Mouse (Mus musculus) layer of hippocampus, postnatal 10 days (tissue): ENCODE results near the gene Tanc2. TPM values are rescaled to one million over a fixed set of nuclear protein-coding genes. Genes with fewer than 3 reads are reported as not detected.

Source experiments
- DNase-seq, 2 experiments: peaks; one replicate each; pipeline ENCODE4 v3.0.0; 2021; ENCODE audit warnings: low spot score in 2 of 2
- microRNA-seq, 2 experiments: library from miRNA; unstranded; fragments of <30 nt; microRNA quantifications; one replicate each; pipeline ENCODE4 v1.2.0; 2021
- total RNA-seq, 2 experiments: library from RNA; stranded (reverse); gene quantifications; 2 replicates each; pipeline ENCODE4 v1.2.3; 2021

The Tanc2 gene
- total RNA-seq, 2 experiments from 2014 or later = 197 to 221 TPM

DNA sequence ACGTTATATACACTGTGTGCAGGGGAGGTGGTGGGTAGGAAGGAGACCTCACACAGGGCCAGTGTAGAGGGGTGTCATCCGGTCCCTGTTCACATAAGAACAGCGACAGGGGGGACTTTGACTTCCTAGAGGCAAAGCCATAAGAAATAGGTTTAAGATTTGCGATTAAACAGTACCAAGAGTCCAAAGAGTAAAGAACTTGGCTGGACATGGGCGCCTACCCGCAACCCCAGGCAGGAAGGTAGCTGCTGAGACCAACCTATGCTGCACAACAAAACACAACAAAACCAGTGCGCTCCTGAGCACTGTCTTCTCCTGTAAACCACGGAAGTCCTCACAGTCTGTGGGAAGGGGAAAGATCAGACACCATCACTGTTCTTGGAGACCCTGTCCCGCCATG, 362.3 kb downstream of the Tanc2 start:
- DNase-seq = no peak

DNA sequence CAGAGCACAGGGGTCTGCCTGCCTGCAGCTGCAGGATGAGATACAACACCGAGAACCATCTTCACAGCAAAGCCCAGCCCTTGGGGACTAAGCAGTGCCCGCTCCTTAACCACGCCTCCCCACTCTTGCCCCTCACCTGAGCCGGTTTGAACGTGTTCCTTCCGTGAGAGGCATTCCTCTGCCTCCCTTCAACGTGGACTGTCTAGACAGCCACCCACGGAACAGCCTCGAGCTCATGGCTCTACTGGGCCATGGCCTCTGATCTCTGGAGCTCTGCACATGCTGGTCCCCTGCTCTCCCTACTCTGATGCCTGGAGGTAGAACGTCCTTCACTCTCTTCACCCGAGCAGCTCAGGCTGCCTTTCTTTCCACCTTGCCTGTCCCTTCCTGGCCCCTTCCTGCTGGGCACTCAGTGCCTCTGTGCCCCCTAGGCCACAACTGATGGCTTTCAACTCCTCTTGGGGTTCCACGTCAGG, 363.2 kb downstream of the Tanc2 start, which contains the start of gene Cyb561:
Cyb561 (minus strand) TSS at position 426 of the 476 bp plus-strand sequence.
- no peak for DNase-seq

DNA sequence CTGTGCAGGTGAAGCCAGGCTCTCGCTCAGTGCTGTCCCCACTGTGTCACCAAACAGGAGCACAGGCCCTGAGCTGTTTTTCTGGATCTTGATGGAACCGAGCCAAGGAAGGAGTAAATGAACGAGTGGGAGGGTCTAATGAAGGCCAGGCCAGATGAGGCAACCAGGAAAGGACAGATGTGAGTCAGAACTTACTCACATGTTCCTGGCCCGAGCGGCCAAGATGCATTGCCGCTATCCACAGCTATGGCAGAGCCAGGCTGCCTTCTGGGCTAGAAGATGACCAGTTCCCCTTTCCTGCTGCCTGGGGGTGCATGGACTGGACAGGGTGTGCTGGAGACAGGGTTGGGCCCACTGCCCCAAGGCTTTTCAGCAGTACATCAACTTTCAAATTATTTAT, 363.6 kb downstream of the Tanc2 start:
- no peak for DNase-seq

- DNase-seq = no peak
Measured at GRCm38 (mm10) chr11:105955815-105956430, 366.1 kb downstream of the Tanc2 start.

DNA sequence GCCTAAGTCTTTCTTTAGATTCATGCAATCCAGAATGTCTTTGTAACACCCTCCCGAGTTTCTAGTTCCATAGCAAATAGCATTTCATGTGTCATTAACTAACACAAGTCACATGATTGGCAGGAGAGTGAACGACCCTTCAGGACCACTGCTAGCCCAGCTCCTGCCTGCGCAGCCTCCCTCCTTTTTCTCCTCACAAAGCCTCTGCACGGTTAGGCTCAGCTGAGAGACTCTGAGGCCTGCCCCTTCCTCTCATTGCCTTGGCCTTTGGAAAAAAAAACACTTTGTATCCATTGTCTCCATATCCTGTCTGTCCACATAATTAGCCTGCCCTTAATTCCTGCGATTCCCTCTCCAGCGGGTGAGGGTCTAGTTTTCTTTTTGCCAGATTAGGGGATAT, 367.7 kb downstream of the Tanc2 start:
- DNase-seq = no peak

DNA sequence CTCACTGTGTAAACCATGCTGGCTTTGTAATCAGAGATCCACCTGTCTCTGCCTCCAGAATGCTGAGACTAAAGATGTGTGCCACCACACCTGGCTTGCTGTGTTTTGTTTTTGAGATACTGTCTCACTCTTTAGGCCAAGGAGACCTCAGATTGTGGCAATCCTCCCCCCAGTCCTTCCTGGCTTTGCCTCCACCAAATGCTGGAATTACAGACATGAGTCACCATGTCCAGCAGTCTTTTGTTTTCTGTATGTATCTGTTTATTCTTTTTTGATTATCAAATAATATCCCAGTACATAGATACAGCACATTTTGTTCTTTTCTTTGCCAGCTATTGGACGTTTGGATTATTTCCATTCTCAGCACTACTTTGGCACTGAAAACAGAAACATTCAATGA, 368.8 kb downstream of the Tanc2 start:
- DNase-seq = no peak

- DNase-seq = peak; percentile 50
Measured at GRCm38 (mm10) chr11:105959355-105959754, 369.6 kb downstream of the Tanc2 start.

DNA sequence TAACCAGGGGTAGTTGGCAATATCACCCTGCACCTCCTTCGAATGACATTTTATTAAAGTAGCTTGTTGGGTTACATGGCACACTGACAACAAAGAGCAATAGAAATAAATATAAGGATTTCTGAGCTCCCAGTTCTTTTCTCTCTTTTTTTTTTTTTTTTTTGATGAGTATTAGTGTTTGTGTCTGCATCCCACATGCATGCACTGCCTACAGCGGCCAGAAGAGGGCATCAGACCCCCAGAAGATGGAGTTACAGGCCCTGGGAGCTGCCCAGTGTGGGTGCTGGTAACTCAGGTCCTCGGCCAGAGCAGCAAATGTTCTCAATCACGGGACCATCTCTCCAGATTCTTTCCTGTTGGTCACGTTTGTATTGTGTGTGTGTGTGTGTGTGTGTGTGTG, 374.9 kb downstream of the Tanc2 start:
- no peak for DNase-seq

GRCm38 (mm10) chr11:105966288-105966687, 376.5 kb downstream of the Tanc2 start:
- DNase-seq = no peak

GRCm38 (mm10) chr11:105967741-105968574, 378.2 kb downstream of the Tanc2 start, which contains the start of gene Ace:
Gene Ace (plus strand): TSS chr11:105967945.
- DNase-seq = peak in 1 of 2 experiments; percentile 32

DNA sequence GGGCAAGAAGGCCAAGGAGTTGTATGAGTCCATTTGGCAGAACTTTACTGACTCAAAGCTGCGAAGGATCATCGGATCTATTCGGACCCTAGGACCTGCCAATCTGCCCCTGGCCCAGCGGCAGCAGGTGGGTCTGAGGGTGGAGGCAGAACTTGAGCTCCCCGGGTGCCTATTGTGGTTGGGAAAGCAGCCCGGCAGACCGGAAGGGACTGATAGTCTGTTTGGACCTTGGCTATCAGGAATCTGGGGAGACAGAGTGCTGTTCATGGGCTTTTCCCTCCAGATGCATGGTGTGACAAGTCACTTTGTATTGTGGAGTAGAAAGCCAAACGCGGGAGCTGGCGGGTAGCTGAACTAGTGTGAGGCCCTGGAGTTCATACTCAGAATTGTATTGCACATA, 379.2 kb downstream of the Tanc2 start:
- no peak for DNase-seq

GRCm38 (mm10) chr11:105969516-105969915, 379.7 kb downstream of the Tanc2 start:
- peak in 1 of 2 experiments; percentile 39 for DNase-seq

DNA sequence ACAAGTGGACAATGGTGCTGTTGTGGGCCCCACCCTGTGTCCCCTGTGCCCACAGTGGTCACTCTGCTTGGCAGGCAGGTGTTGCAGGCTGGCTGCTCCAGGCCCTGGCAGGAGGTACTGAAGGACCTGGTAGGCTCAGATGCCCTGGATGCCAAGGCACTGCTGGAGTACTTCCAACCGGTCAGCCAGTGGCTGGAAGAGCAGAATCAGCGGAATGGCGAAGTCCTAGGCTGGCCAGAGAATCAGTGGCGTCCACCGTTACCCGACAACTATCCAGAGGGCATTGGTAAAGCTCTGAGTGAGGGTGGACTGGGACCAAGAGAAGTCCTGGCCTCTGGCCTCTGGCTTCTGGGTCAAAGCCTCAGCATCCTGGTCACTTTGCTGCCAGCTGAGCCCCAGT, 384.8 kb downstream of the Tanc2 start:
- DNase-seq = no peak

GRCm38 (mm10) chr11:105975050-105975449, 385.3 kb downstream of the Tanc2 start:
- DNase-seq = no peak

GRCm38 (mm10) chr11:105975636-105976035, 385.9 kb downstream of the Tanc2 start:
- no peak for DNase-seq

- DNase-seq = no peak
Measured at GRCm38 (mm10) chr11:105978232-105978631, 388.4 kb downstream of the Tanc2 start.

GRCm38 (mm10) chr11:105978634-105979033, 388.8 kb downstream of the Tanc2 start:
- no peak for DNase-seq

Small RNAs within 50 kb of the gene (microRNA-seq; reads per million reads assigned to microRNA genes)
- gene Gm23990 = 0 reads per million in 2 experiments

Other genes starting within 250 kb of the Tanc2 start
- 1 to 10 TPM in 1 of 2 experiments, under 1 TPM in 1; 0.31 to 1.0 TPM for gene March10, start 133.3 kb upstream of the Tanc2 start, total RNA-seq